Mouse (Mus musculus) erythroblast, embryonic 14.5 days (primary cell): ENCODE measurements around the gene Erbb2.

Experiments
- GATA1 ChIP-seq: IDR thresholded peaks from 2 replicates; pipeline ENCODE4 v1.6.1; 2012; ENCODE audit warnings: low read length, inconsistent platforms, mixed read lengths
- TAL1 ChIP-seq: IDR thresholded peaks from 3 replicates; pipeline ENCODE4 v1.6.1; 2012; ENCODE audit warnings: low read length, inconsistent platforms, mixed read lengths

DNA sequence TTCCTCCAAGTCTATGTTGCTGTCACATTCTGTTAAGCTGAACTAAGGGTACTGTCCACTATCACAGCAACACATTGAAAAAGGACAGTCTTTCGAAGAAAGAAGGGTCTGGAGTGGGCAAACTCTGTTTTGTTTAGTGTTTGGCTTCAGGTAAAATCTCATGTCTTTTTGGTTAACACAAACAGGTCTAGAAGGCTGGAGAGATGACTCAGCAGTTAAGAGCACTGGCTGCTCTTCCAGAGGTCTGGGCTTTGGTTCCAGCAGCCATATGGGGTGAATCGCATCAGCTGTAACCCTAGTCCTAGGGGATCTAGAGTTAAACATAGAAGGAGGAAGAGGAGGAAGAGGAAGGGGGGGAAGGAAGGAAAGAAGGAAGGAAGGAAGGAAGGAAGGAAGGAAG is 73.5 kb downstream of the Erbb2 start:
- no peak for TF ChIP-seq GATA1
- TF ChIP-seq TAL1: no peak
